Mouse (Mus musculus) CH12.LX (cell line): ENCODE data around the gene Gm45213. TPM values are rescaled to one million over a fixed set of nuclear protein-coding genes. Genes with fewer than 3 reads are reported as not detected.

Experiments
- DNase-seq: peaks from one replicate; pipeline ENCODE4 v3.0.0-alpha.2; 2013; ENCODE audit errors: extremely low read depth
- H3K27ac ChIP-seq: 2 replicates; pipeline ENCODE4 v1.5.1; 2012; ENCODE audit warnings: low read depth, mild to moderate bottlenecking, control low read depth, moderate library complexity; ENCODE audit not compliant: insufficient read depth
- H3K27me3 ChIP-seq: replicated peaks from 2 replicates; pipeline ENCODE3; 2012; ENCODE audit warnings: inconsistent platforms
- H3K36me3 ChIP-seq, 2 experiments: replicated peaks in 1 of 2; 2 replicates each; pipeline versions ENCODE3 to v1.6.1; 2012; ENCODE audit warnings: inconsistent platforms in 1 of 2, low read length in 1 of 2, mild to moderate bottlenecking in 1 of 2, mixed read lengths in 1 of 2, moderate library complexity in 1 of 2; ENCODE audit not compliant: control insufficient read depth in 1 of 2, insufficient read depth in 1 of 2
- H3K4me1 ChIP-seq, 2 experiments: 2 replicates each; pipeline ENCODE4 v1.6.1; 2012; ENCODE audit warnings: inconsistent platforms in 1 of 2, moderate library complexity in 1 of 2; ENCODE audit not compliant: insufficient read depth in 2 of 2, control insufficient read depth in 1 of 2
- H3K4me2 ChIP-seq: 2 replicates; pipeline ENCODE4 v1.6.1; 2012; ENCODE audit warnings: low read depth, mild to moderate bottlenecking, control low read depth; ENCODE audit not compliant: poor library complexity, insufficient read depth, severe bottlenecking
- H3K4me3 ChIP-seq, 3 experiments: fragments of 150-350 bp in 1 of 3; sonication (generic) in 1 of 3; replicated peaks in 1 of 3; 2 replicates each; pipeline versions ENCODE3 to v1.5.1; 2011 to 2012; ENCODE audit warnings: low read depth in 2 of 3, low read length in 2 of 3, mild to moderate bottlenecking in 2 of 3, moderate library complexity in 2 of 3, control low read depth in 1 of 3, improper control_type of control experiment in 1 of 3, inconsistent platforms in 1 of 3, mixed read lengths in 1 of 3; ENCODE audit not compliant: poor library complexity in 1 of 3
- H3K79me2 ChIP-seq: replicated peaks from 2 replicates; pipeline ENCODE4 v1.6.1; 2012; ENCODE audit warnings: mild to moderate bottlenecking, moderate library complexity; ENCODE audit not compliant: control insufficient read depth, poor library complexity, insufficient read depth, severe bottlenecking; ENCODE audit errors: extremely low read depth
- H3K9ac ChIP-seq: 2 replicates; pipeline ENCODE4 v1.6.1; 2012; ENCODE audit warnings: low read depth, mild to moderate bottlenecking, control low read depth, moderate library complexity; ENCODE audit not compliant: insufficient read depth
- H3K9me3 ChIP-seq: replicated peaks from 2 replicates; pipeline ENCODE3; 2012; ENCODE audit warnings: low read length, inconsistent platforms, mixed read lengths
- BHLHE40 ChIP-seq: IDR thresholded peaks from 2 replicates; pipeline ENCODE4 v1.6.1; 2011; ENCODE audit warnings: mild to moderate bottlenecking, low read depth, low read length, improper control_type of control experiment
- CHD1 ChIP-seq: IDR thresholded peaks from 2 replicates; pipeline ENCODE4 v1.6.1; 2012; ENCODE audit warnings: low read depth, low read length, improper control_type of control experiment, inconsistent platforms
- CTCF ChIP-seq, 2 experiments: IDR thresholded peaks in 1 of 2; conservative IDR thresholded peaks in 1 of 2; 2 replicates each; pipeline ENCODE4 v1.5.1; 2011 to 2012; ENCODE audit warnings: low read depth in 2 of 2, low read length in 2 of 2, improper control_type of control experiment in 1 of 2, inconsistent platforms in 1 of 2, mild to moderate bottlenecking in 1 of 2, moderate library complexity in 1 of 2
- E2F4 ChIP-seq: IDR thresholded peaks from 2 replicates; pipeline ENCODE4 v1.6.1; 2011; ENCODE audit warnings: low read depth, low read length, improper control_type of control experiment; ENCODE audit not compliant: insufficient replicate concordance
- GABPA ChIP-seq: IDR thresholded peaks from 2 replicates; pipeline ENCODE4 v1.6.1; 2012; ENCODE audit warnings: low read depth, low read length, improper control_type of control experiment, inconsistent platforms; ENCODE audit not compliant: insufficient replicate concordance
- HCFC1 ChIP-seq: IDR thresholded peaks from 2 replicates; pipeline ENCODE4 v1.6.1; 2012; ENCODE audit warnings: low read depth, mild to moderate bottlenecking, inconsistent platforms, low read length, improper control_type of control experiment
- IRF4 ChIP-seq: IDR thresholded peaks from 2 replicates; pipeline ENCODE4 v1.6.1; 2014; ENCODE audit warnings: low read depth, mild to moderate bottlenecking, inconsistent platforms, low read length, improper control_type of control experiment
- JUN ChIP-seq: IDR thresholded peaks from 2 replicates; pipeline ENCODE4 v1.6.1; 2011; ENCODE audit warnings: low read depth, mild to moderate bottlenecking, low read length, improper control_type of control experiment, moderate library complexity; ENCODE audit not compliant: insufficient read depth
- JUND ChIP-seq: conservative IDR thresholded peaks from 2 replicates; pipeline ENCODE4 v1.6.1; 2011; ENCODE audit warnings: low read depth, low read length, improper control_type of control experiment
- KAT2A ChIP-seq: IDR thresholded peaks from 2 replicates; pipeline ENCODE4 v1.6.1; 2012; ENCODE audit warnings: low read length, improper control_type of control experiment, inconsistent platforms; ENCODE audit not compliant: insufficient replicate concordance
- MAX ChIP-seq: IDR thresholded peaks from 2 replicates; pipeline ENCODE4 v1.6.1; 2011; ENCODE audit warnings: low read length, improper control_type of control experiment
- MAZ ChIP-seq: IDR thresholded peaks from 2 replicates; pipeline ENCODE4 v1.6.1; 2012; ENCODE audit warnings: low read depth, mild to moderate bottlenecking, inconsistent platforms, low read length, improper control_type of control experiment, moderate library complexity
- MEF2A ChIP-seq: IDR thresholded peaks from 2 replicates; pipeline ENCODE4 v1.6.1; 2014; ENCODE audit warnings: low read depth, mild to moderate bottlenecking, inconsistent platforms, low read length, improper control_type of control experiment, borderline replicate concordance
- MXI1 ChIP-seq: IDR thresholded peaks from 2 replicates; pipeline ENCODE4 v1.6.1; 2011; ENCODE audit warnings: mild to moderate bottlenecking, low read depth, low read length, improper control_type of control experiment
- MYC ChIP-seq: IDR thresholded peaks from 2 replicates; pipeline ENCODE4 v1.6.1; 2011; ENCODE audit warnings: low read depth, mild to moderate bottlenecking, improper control_type of control experiment, low read length
- NELFE ChIP-seq: IDR thresholded peaks from 2 replicates; pipeline ENCODE4 v1.6.1; 2011; ENCODE audit warnings: low read depth, low read length, improper control_type of control experiment
- NRF1 ChIP-seq: IDR thresholded peaks from 2 replicates; pipeline ENCODE4 v1.6.1; 2014; ENCODE audit warnings: low read depth, mild to moderate bottlenecking, inconsistent platforms, low read length, improper control_type of control experiment, moderate library complexity
- POLR2A ChIP-seq: IDR thresholded peaks from 2 replicates; pipeline ENCODE4 v1.6.1; 2011; ENCODE audit warnings: low read depth, mild to moderate bottlenecking, improper control_type of control experiment, low read length
- POLR2AphosphoS2 ChIP-seq: IDR thresholded peaks from 2 replicates; pipeline ENCODE4 v1.6.1; 2011; ENCODE audit warnings: low read depth, low read length, improper control_type of control experiment
- RAD21 ChIP-seq: IDR thresholded peaks from 2 replicates; pipeline ENCODE4 v1.6.1; 2011; ENCODE audit warnings: low read depth, mild to moderate bottlenecking, low read length, improper control_type of control experiment, moderate library complexity
- RCOR1 ChIP-seq: conservative IDR thresholded peaks from 2 replicates; pipeline ENCODE4 v1.6.1; 2012; ENCODE audit warnings: low read depth, mild to moderate bottlenecking, inconsistent platforms, low read length, improper control_type of control experiment
- SIN3A ChIP-seq: IDR thresholded peaks from 2 replicates; pipeline ENCODE4 v1.6.1; 2012; ENCODE audit warnings: low read length, improper control_type of control experiment, inconsistent platforms
- SMC3 ChIP-seq: IDR thresholded peaks from 2 replicates; pipeline ENCODE4 v1.6.1; 2011; ENCODE audit warnings: low read depth, low read length, improper control_type of control experiment
- TCF12 ChIP-seq: IDR thresholded peaks from 2 replicates; pipeline ENCODE4 v1.6.1; 2014; ENCODE audit warnings: low read depth, mild to moderate bottlenecking, inconsistent platforms, low read length, improper control_type of control experiment
- USF1 ChIP-seq: IDR thresholded peaks from 2 replicates; pipeline ENCODE4 v1.6.1; 2014; ENCODE audit warnings: low read depth, mild to moderate bottlenecking, inconsistent platforms, low read length, improper control_type of control experiment
- ZC3H11A ChIP-seq: IDR thresholded peaks from 2 replicates; pipeline ENCODE4 v1.6.1; 2012; ENCODE audit warnings: low read depth, mild to moderate bottlenecking, inconsistent platforms, low read length, improper control_type of control experiment
- ZNF384 ChIP-seq: IDR thresholded peaks from 2 replicates; pipeline ENCODE4 v1.6.1; 2012; ENCODE audit warnings: low read depth, low read length, improper control_type of control experiment, inconsistent platforms
- dilution Hi-C: fragments of 300-500 bp; cut with MboI; formaldehyde crosslinking; loops from 2 replicates; pipeline ENCODE4 v1.14.3; 2020; ENCODE audit warnings: low sequenced_read_pairs; ENCODE audit not compliant: extremely low pct_unique_long_range_greater_than_20kb, extremely low pct_ligation_motif_present
- in situ Hi-C: fragments of 300-500 bp; cut with MboI; formaldehyde crosslinking; loops from 3 replicates; pipeline ENCODE4 v1.14.3; 2019; ENCODE audit warnings: low sequenced_read_pairs, low pct_ligation_motif_present, low pct_unique_long_range_greater_than_20kb, mixed read lengths
- polyA plus RNA-seq: library from polyadenylated mRNA; unstranded; fragments of >175 nt; gene quantifications from 2 replicates; pipeline ENCODE4 v1.2.1, GENCODE M21; 2012; ENCODE audit warnings: low read depth; ENCODE audit not compliant: insufficient read length
- total RNA-seq, 2 experiments: library from RNA; depleted of rRNA; stranded (reverse); fragments of 300-350 nt in 1 of 2; fragments of >200 nt in 1 of 2; gene quantifications; 2 replicates each; pipeline ENCODE4 v1.2.3; 2012 to 2014

Gm45213 gene
- total and polyA plus RNA-seq, 3 experiments, result not detected

- Histone ChIP-seq H3K79me2 (no peaks in the 10 kb centered on the region), H3K36me3 (no peaks in the 10 kb centered on the region), H3K4me3 (no peak overlapping the region), H3K4me1 (peaks cover 2 to 21% of the 10 kb centered on the region in 2 experiments; a peak in 3 of 4 replicates), H3K9me3 (no peaks in the 10 kb centered on the region), H3K27me3 (peaks cover 15% of the 10 kb centered on the region), H3K4me2 (no peak overlapping the region), H3K27ac (no peak overlapping the region), H3K9ac (no peak overlapping the region)
- dilution Hi-C loops, result no loop called here
- peak; percentile 34 for DNase-seq
- peak; percentile 32 for TF ChIP-seq RAD21
- TF ChIP-seq E2F4, result no peak
- no peak for TF ChIP-seq CHD1
- no peak for TF ChIP-seq MYC
- TF ChIP-seq NRF1, result no peak
- no peak for TF ChIP-seq HCFC1
- TF ChIP-seq NELFE, result no peak
- no peak for TF ChIP-seq JUN
- no peak for TF ChIP-seq POLR2AphosphoS2
- peak in 1 of 2 experiments; percentile 66; a peak in 2 of 4 replicates for TF ChIP-seq CTCF (conservative IDR thresholded peaks at IDR 0.05 in 1 of 2, IDR thresholded peaks at IDR 0.05 in 1 of 2; ENCODE audit: low read depth in 2 of 2, low read length in 2 of 2)
- TF ChIP-seq RCOR1, result no peak
- no peak for TF ChIP-seq POLR2A
- no peak for TF ChIP-seq JUND
- no peak for TF ChIP-seq MEF2A
- TF ChIP-seq GABPA, result no peak
- TF ChIP-seq MAX, result no peak
- TF ChIP-seq MAZ, result no peak
- TF ChIP-seq SMC3, result peak; percentile 35
- no peak for TF ChIP-seq ZC3H11A
- no peak for TF ChIP-seq KAT2A
- in situ Hi-C loops, result loop anchor here (5.0 kb wide), 2 partner anchors 194 to 279 kb away; partner anchors contain the start of gene Lrrk1
Measured at GRCm38 (mm10) chr7:66107930-66108329, 64.5 kb downstream of the Gm45213 start.

DNA sequence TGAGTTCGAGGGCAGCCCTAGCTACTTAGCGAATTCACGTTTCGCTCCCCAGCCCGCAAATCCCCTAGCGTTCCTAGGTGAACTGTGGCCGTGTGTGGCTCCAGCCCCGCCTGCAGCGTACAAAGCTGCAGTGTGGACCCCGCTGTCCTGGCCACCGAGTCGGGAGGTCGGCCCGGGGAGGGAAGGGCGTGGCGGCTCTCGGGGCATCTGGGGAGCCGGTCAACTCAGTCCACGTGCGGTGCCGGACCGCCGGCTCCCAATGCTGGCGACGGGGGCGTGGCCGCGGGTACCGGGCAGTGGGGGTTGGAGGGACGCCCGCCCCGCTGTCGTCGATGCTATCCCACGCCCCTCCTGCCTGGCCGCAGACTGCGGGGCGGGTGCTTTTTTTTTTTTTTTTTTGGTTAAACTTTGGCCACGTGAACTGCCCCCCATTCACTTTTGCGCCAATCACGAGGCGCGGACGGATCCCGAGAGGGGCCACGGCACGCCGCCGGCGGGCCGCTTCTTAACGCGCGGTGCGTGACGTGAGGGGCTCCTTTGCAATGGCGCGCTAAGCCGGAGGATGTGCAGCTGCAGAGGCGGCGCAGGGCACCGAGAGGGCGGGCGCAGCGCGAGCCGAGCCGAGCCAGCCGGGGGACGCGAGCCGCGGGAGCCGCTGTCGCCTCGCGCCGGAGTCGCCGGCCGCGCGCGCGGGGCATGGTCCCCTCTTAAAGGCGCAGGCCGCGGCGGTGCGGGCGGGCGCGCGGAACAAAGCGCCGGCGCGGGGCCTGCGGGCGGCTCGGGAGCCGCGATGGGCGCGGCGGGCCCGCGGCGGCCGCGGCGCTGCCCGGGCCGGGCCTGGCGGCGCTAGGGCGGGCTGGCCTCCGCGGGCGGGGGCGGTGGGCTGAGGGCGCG, 65.8 kb downstream of the Gm45213 start, which contains the start of gene Chsy1:
Gene Chsy1 (plus strand): TSS at position 555 of the 894 bp plus-strand sequence.
- H3K4me2 ChIP-seq, result peak within 1 kb of the TSS; percentile 85
- dilution Hi-C loops (no loop called here), in situ Hi-C loops (loop anchor here (5.0 kb wide), 2 partner anchors 193 to 278 kb away; partner anchors contain the start of gene Lrrk1)
- TF ChIP-seq CHD1 (no peak), IRF4 (0 out of 2 replicates have a peak, but pooled peaks have one; percentile 24), SIN3A (peak; percentile 77), ZNF384 (peak; percentile 94), POLR2A (peak; percentile 41; the same call in 1 of the 2 replicates), USF1 (peak; percentile 68), MXI1 (peak; percentile 93), NRF1 (no peak), BHLHE40 (peak; percentile 82), HCFC1 (peak; percentile 67), MYC (0 out of 2 replicates have a peak, but pooled peaks have one; percentile 26), TCF12 (0 out of 2 replicates have a peak, but pooled peaks have one; percentile 28), NELFE (no peak), MAZ (0 out of 2 replicates have a peak, but pooled peaks have one; percentile 42), MAX (peak; percentile 67; the same call in 1 of the 2 replicates)
- H3K79me2 ChIP-seq, result no peaks in the 10 kb centered on the region
- H3K27me3 ChIP-seq, result peaks cover 15% of the 10 kb centered on the region
- peaks cover 2 to 21% of the 10 kb centered on the region in 2 experiments; a peak in 3 of 4 replicates for H3K4me1 ChIP-seq
- H3K9me3 ChIP-seq, result peaks cover under 1% of the 10 kb centered on the region
- H3K4me3 ChIP-seq, result peak within 1 kb of the TSS; percentile 51 to 91 (median 60)
- H3K36me3 ChIP-seq, result no peaks in the 10 kb centered on the region
- peak within 1 kb of the TSS; percentile 72 for H3K9ac ChIP-seq
- no peak within 1 kb of the TSS for H3K27ac ChIP-seq
- DNase-seq, result peak; percentile 65
